Mouse (Mus musculus) regulatory T cell (primary cell): ENCODE measurements around the gene Gemin2.

Source experiments
- in situ Hi-C: fragments of 300-600 bp; cut with MboI, MseI; formaldehyde crosslinking; loops from one replicate; pipeline ENCODE4 v1.15.1; 2025; ENCODE audit warnings: high pct_unique_total_duplicates

Gene Gemin2

DNA sequence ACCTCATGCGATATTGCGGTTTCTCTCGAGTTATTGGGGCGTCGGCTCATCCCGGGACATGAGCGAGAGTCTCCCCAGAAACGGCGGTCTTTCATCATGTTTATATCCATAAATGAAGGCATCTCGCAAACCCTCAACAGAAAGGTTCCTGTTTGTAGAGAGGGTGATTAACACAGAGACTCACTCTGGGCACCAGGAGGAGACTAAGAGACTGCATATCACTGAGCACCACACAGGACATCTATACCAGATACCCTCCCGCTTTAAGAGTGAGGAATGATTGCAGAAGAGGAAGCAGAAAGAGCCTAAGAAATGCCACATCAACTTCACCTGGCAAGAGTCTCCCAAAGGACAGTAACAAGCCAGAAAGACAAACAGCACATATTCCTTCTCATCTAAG, 43.0 kb downstream of the Gemin2 start:
- in situ Hi-C loops = loop anchor here (25.0 kb wide), 1 partner anchor 156 kb away; the partner anchor contains the start of gene Fbxo33

DNA sequence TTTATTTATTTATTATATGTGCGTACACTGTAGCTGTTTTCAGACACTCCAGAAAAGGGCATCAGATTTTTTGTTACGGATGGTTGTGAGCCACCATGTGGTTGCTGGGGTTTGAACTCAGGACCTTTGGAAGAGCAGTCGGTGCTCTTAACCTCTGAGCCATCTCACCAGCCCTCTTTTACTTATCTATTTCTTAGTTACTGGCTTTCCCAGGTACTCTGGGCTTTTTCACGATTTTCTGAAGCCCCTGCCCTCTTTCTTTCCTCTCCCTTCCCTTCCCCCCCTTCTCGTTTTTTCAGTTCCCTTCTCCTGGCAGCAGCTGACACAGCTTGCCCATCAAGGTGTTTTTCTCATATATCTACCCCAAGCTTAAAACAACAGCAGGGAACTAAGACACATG, 45.0 kb downstream of the Gemin2 start:
- in situ Hi-C loops = loop anchor here (25.0 kb wide), 1 partner anchor 154 kb away; the partner anchor contains the start of gene Fbxo33

DNA sequence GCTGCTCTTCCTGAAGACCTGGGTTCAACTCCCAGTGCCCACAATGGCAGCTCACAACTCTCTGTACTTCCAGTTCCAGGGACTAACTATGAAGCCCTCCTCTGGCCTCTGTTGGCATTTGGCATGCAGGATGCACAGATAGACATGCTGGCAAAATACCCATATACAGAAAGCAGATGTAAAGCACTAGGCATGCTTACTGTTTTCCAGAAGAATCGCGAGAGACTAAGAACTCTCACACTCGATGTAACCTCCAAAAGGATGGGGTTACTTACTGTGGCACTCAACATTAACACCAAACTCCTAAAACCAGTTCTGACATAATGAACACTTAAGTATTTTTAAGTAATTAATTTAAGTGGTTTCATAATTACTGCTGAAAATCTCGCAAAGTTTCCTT, 47.1 kb downstream of the Gemin2 start:
- in situ Hi-C loops = loop anchor here (25.0 kb wide), 1 partner anchor 152 kb away; the partner anchor contains the start of gene Fbxo33

- in situ Hi-C loops = loop anchor here (25.0 kb wide), 1 partner anchor 151 kb away; the partner anchor contains the start of gene Fbxo33
Measured at GRCm38 (mm10) chr12:59060993-59061595, 47.9 kb downstream of the Gemin2 start, which contains the start of gene Trappc6b. Gene Trappc6b, minus strand, starts transcription at chr12:59061472.

GRCm38 (mm10) chr12:59064837-59065236, 51.6 kb downstream of the Gemin2 start:
- in situ Hi-C loops = loop anchor here (25.0 kb wide), 1 partner anchor 147 kb away; the partner anchor contains the start of gene Fbxo33

DNA sequence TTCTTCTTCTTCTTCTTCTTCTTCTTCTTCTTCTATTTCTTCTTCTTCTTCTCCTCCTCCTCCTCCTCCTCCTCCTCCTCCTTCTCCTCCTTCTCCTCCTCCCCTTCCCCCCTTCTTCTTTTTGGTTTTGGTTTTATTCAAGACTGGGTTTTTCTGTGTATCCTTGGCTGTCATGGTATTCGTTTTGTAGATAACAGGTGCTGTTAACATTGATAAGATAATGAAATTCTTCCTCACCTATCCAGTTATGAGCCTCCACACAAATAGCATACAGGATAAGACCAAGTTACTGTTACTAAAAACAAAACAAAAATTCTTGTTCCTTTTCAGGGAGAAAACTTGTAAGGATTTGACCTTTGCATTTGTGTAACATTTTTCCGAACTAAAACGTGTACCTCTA, 52.6 kb downstream of the Gemin2 start:
- in situ Hi-C loops = loop anchor here (25.0 kb wide), 1 partner anchor 147 kb away; the partner anchor contains the start of gene Fbxo33

DNA sequence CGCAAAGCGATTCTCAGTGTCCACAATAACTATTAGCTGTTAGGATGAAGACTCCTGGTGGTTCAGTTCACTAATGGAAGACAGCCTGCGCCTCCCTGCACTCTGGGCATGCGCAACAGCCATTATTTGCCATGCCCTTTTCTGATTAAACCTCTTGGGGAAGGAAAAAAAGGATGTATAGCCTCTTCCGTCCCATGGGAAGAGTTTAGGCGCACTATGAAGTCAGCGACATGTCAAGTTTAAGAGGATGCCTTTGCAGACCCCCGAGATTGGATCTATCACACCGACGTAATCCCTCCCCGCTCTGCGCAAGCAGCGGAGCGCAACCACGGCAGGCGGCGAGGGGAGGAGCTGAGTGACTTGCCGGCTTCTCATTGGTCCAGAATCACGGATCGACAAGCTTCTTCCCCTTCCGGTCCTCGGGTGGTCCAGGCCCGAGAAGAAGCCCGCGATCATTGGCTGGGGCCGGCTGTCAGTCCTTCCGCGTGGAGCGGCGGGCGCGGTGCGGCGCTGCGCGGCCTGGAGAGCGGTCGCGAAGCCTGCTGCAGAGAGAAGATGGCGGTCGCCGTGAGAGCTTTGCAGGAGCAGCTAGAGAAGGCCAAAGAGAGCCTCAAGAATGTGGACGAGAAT, 53.4 kb downstream of the Gemin2 start, which contains the start of gene Pnn:
Gene Pnn, plus strand, starts transcription at position 437 of the 630 bp plus-strand sequence.
- in situ Hi-C loops = loop anchor here (25.0 kb wide), 1 partner anchor 146 kb away; the partner anchor contains the start of gene Fbxo33

DNA sequence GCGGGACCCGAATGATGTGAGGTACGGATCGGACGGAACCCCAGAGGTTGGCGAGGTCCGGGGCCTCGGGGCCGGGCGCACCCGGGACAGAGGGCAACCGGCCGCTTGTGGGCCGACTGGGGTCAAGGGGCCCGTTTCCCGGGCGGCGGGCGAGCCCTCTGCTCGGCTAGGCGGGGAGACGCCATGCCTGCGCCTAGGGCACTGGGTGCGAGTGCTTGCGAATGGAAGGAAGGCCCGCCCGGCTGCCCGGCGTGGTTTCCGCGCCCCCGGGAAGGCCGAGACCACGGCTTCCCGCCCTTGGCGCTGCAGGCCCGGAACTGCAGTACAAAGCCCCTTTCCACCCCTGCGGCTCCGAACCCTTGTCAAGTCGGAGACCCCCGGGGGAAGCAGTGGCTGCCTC, 53.9 kb downstream of the Gemin2 start:
- in situ Hi-C loops = loop anchor here (25.0 kb wide), 1 partner anchor 145 kb away; the partner anchor contains the start of gene Fbxo33

- in situ Hi-C loops = loop anchor here (25.0 kb wide), 1 partner anchor 144 kb away; the partner anchor contains the start of gene Fbxo33
Measured at GRCm38 (mm10) chr12:59068791-59069190, 55.6 kb downstream of the Gemin2 start.

DNA sequence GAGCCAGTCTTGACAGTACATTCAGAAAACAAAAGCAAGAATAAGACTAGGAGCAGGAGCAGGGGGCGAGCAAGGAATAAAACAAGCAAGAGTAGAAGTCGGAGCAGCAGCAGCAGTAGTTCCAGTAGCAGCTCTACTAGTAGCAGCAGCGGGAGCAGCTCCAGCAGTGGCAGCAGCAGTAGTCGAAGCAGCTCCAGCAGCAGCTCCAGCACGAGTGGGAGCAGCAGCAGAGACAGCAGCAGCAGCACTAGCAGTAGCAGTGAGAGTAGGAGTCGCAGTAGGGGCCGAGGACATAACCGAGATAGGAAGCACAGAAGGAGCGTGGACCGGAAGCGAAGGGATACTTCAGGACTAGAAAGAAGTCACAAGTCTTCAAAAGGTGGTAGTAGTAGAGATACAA, 59.1 kb downstream of the Gemin2 start:
- in situ Hi-C loops = loop anchor here (25.0 kb wide), 1 partner anchor 140 kb away; the partner anchor contains the start of gene Fbxo33

GRCm38 (mm10) chr12:59074052-59074451, 60.9 kb downstream of the Gemin2 start:
- in situ Hi-C loops = loop anchor here (25.0 kb wide), 1 partner anchor 138 kb away; the partner anchor contains the start of gene Fbxo33

GRCm38 (mm10) chr12:59076996-59077395, 63.8 kb downstream of the Gemin2 start:
- in situ Hi-C loops = loop anchor here (5.0 kb wide), 1 partner anchor 50 kb away; no protein-coding TSS in a partner anchor

- in situ Hi-C loops = loop anchor here (5.0 kb wide), 1 partner anchor 49 kb away; no protein-coding TSS in a partner anchor
Measured at GRCm38 (mm10) chr12:59077883-59078282, 64.7 kb downstream of the Gemin2 start.
